Mouse (Mus musculus) brown adipose tissue, adult 24 weeks (tissue): ENCODE data around the gene Arhgap10. TPM values are rescaled to one million over a fixed set of nuclear protein-coding genes. Genes with fewer than 3 reads are reported as not detected.

Experiments used
- H3K27ac ChIP-seq: fragments of 200-500 bp; replicated peaks from 2 replicates; pipeline ENCODE4 v1.5.1; 2012; ENCODE audit warnings: low read depth, mild to moderate bottlenecking, low read length
- H3K4me1 ChIP-seq: fragments of 200-500 bp; 2 replicates; pipeline ENCODE4 v1.6.1; 2012; ENCODE audit warnings: low read length, mixed read lengths; ENCODE audit not compliant: control insufficient read depth, insufficient read depth, insufficient read length
- H3K4me3 ChIP-seq: fragments of 200-500 bp; 2 replicates; pipeline ENCODE4 v1.5.1; 2012; ENCODE audit warnings: low read depth, mild to moderate bottlenecking, low read length, moderate library complexity; ENCODE audit not compliant: insufficient read depth
- polyA plus RNA-seq: library from polyadenylated mRNA; stranded (reverse); fragments of >200 nt; gene quantifications from 2 replicates; pipeline ENCODE4 v1.2.4, GENCODE M21; 2012; ENCODE audit not compliant: missing spikeins, insufficient read depth, insufficient read length

The Arhgap10 gene
- polyA plus RNA-seq, 1 experiment = 9.1 TPM

- Histone ChIP-seq H3K27ac (no peak overlapping the region), H3K4me1 (0 out of 2 replicates have a peak, but pooled peaks cover 2% of the 10 kb centered on the region), H3K4me3 (no peak overlapping the region)
These were observed 285.9 kb downstream of the Arhgap10 start for GRCm38 (mm10) chr8:77231834-77232233.

GRCm38 (mm10) chr8:77231211-77231610 is 286.5 kb downstream of the Arhgap10 start:
- H3K27ac ChIP-seq = no peak overlapping the region

GRCm38 (mm10) chr8:77228688-77229087 is 289.1 kb downstream of the Arhgap10 start:
- Histone ChIP-seq H3K27ac (no peak overlapping the region), H3K4me1 (0 out of 2 replicates have a peak, but pooled peaks cover 2% of the 10 kb centered on the region), H3K4me3 (no peak overlapping the region)

More at GRCm38 (mm10) chr8:77231211-77231610, 286.5 kb downstream of the Arhgap10 start:
- Histone ChIP-seq H3K4me1 (0 out of 2 replicates have a peak, but pooled peaks cover 2% of the 10 kb centered on the region), H3K4me3 (no peak overlapping the region)

GRCm38 (mm10) chr8:77227742-77228141 is 290.0 kb downstream of the Arhgap10 start:
- Histone ChIP-seq H3K4me1 (0 out of 2 replicates have a peak, but pooled peaks cover 2% of the 10 kb centered on the region), H3K4me3 (no peak overlapping the region), H3K27ac (no peak overlapping the region)

- Histone ChIP-seq H3K4me1 (no peaks in the 10 kb centered on the region), H3K4me3 (no peak overlapping the region), H3K27ac (no peak overlapping the region)
These were observed 294.6 kb downstream of the Arhgap10 start for GRCm38 (mm10) chr8:77223123-77223522.

- Histone ChIP-seq H3K27ac (no peak overlapping the region), H3K4me3 (no peak overlapping the region), H3K4me1 (no peaks in the 10 kb centered on the region)
These were observed 302.6 kb downstream of the Arhgap10 start for GRCm38 (mm10) chr8:77215191-77215590.

- H3K4me1 ChIP-seq = no peaks in the 10 kb centered on the region
- no peak overlapping the region for H3K27ac ChIP-seq
- H3K4me3 ChIP-seq = no peak overlapping the region
These were observed 303.1 kb downstream of the Arhgap10 start for GRCm38 (mm10) chr8:77214665-77215064.

GRCm38 (mm10) chr8:77213893-77214464 is 303.8 kb downstream of the Arhgap10 start:
- Histone ChIP-seq H3K27ac (no peak overlapping the region), H3K4me1 (no peaks in the 10 kb centered on the region), H3K4me3 (no peak overlapping the region)

- no peaks in the 10 kb centered on the region for H3K4me1 ChIP-seq
- H3K4me3 ChIP-seq = no peak overlapping the region
- no peak overlapping the region for H3K27ac ChIP-seq
These were observed 308.5 kb downstream of the Arhgap10 start for GRCm38 (mm10) chr8:77209297-77209696.

Other genes with a start within 250 kb of the Arhgap10 start
- gene Prmt9, start 31.4 kb upstream of the Arhgap10 start, polyA plus RNA-seq = 6.5 and 11.3 TPM in 2 replicates
- 29.3 and 43.0 TPM in 2 replicates for gene Tmem184c, start 92.7 kb upstream of the Arhgap10 start, polyA plus RNA-seq
- 2.3 and 2.4 TPM in 2 replicates for gene Ednra, start 206.5 kb upstream of the Arhgap10 start, polyA plus RNA-seq